Mouse (Mus musculus) ovary, postnatal 10 days (tissue): Measurements from ENCODE around the gene Ube2v1.
"Not testable (repeated sequence)": the region's sequence is repeated elsewhere in the genome, so short reads cannot be mapped to it uniquely, and the experiment has no call there.

ENCODE experiments used
- DNase-seq: peaks from one replicate; pipeline ENCODE4 v3.0.0; 2022; ENCODE audit warnings: low spot score

Ube2v1 gene

DNA sequence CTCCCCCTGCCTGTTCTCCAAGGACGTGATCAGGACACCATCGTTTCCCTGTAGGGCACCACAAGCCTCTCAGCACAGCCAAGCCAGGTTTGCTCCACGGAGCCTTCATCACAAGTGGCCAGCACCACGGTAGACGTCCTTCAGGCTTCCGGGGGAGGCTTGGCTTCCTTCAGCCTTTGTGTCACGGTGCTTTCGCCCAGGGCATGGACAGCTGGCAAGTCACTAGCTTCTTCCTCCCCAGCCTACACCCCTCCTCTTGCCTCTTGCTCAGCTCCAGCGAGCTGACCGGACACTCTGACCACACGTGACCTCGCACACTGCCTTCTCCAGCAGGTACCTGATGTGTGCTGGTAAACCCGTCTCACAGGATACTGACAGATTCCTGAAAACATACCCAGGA is 9.5 kb downstream of the Ube2v1 start:
- no peak for DNase-seq

GRCm38 (mm10) chr2:167621255-167622087 is 10.4 kb downstream of the Ube2v1 start:
- DNase-seq, result no peak

GRCm38 (mm10) chr2:167617472-167617871 is 14.4 kb downstream of the Ube2v1 start:
- no peak for DNase-seq

DNA sequence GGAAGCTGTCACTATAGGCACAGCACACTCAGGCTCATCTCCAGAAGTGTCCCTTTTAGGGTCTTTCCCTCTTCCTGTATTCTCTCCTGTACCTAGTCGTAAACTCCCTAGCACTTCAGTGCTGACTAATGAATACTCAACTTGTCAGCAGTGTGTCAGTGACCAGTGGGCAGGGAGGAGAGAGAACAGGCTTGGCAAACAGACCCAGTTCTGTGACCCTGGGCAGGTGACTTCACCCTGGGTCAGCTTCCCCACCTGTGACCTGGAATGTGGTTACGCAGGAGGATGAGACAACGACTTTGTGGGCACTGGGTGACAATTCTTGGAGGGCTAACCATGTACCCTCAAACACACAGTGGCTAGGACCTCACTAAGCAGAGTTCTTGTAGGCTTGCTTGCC is 14.9 kb downstream of the Ube2v1 start:
- no peak for DNase-seq

- DNase-seq, result not testable (repeated sequence)
Observed at GRCm38 (mm10) chr2:167613335-167613734, 18.6 kb downstream of the Ube2v1 start.

GRCm38 (mm10) chr2:167612122-167612521 is 19.8 kb downstream of the Ube2v1 start:
- no peak for DNase-seq

DNA sequence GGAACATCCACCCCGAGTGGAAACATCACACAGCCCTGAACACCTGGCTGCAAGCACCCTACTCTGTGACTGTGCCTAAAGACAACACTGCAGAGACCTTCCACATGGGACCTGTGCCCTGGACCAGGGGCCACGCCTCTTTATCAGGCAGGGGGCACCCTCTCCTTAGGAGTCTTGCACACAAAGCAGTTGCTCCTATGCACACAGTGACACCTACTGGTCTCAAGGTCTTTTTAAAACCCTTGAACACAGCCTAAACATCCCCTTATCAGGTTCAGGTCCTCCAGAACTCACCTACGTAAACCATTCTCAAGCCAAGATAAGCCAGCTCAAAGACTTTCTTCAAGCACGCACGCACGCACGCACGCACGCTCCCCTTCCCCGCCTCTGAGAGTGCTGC is 20.6 kb downstream of the Ube2v1 start:
- DNase-seq, result no peak

- no peak for DNase-seq
Observed at GRCm38 (mm10) chr2:167606745-167607123, 25.2 kb downstream of the Ube2v1 start.

- DNase-seq, result no peak
Observed at GRCm38 (mm10) chr2:167605817-167606744, 25.8 kb downstream of the Ube2v1 start.

GRCm38 (mm10) chr2:167605178-167605794 is 26.6 kb downstream of the Ube2v1 start:
- peak; percentile 82 for DNase-seq

- no peak for DNase-seq
Observed at GRCm38 (mm10) chr2:167602978-167603377, 28.9 kb downstream of the Ube2v1 start.

- no peak for DNase-seq
Observed at GRCm38 (mm10) chr2:167602364-167602763, 29.5 kb downstream of the Ube2v1 start.

DNA sequence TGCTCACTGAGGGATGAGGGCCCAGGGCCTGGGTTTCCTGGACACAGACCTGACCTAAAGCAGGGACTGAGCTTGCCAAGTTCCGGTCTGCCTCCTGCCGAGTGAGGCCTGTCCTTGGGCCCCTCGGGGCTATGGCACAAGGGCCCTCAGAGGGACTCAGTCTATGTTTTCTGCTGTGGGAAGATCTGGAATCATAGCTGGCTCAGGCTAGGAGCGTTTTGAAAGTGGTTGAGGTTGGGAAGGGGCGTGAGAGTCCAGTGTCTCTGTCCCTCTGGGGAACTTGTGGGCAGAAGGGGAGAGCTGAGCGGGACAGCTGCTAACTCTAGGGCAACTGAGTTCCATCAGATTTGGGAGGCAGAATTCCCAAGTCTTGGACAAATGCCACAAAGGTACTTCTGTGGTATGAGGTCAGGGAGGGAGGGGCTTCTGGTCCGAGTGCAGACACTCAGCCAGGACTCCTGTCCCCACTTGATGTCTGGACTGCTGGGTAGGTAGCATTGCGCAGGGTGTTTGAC is 31.4 kb downstream of the Ube2v1 start:
- DNase-seq, result no peak

GRCm38 (mm10) chr2:167599917-167600316 is 32.0 kb downstream of the Ube2v1 start:
- no peak for DNase-seq

GRCm38 (mm10) chr2:167599195-167599594 is 32.7 kb downstream of the Ube2v1 start:
- DNase-seq, result no peak

- no peak for DNase-seq
Observed at GRCm38 (mm10) chr2:167597492-167598186, 34.3 kb downstream of the Ube2v1 start.

GRCm38 (mm10) chr2:167596726-167597491 is 35.0 kb downstream of the Ube2v1 start:
- DNase-seq, result no peak

GRCm38 (mm10) chr2:167596262-167596661 is 35.6 kb downstream of the Ube2v1 start:
- no peak for DNase-seq

DNA sequence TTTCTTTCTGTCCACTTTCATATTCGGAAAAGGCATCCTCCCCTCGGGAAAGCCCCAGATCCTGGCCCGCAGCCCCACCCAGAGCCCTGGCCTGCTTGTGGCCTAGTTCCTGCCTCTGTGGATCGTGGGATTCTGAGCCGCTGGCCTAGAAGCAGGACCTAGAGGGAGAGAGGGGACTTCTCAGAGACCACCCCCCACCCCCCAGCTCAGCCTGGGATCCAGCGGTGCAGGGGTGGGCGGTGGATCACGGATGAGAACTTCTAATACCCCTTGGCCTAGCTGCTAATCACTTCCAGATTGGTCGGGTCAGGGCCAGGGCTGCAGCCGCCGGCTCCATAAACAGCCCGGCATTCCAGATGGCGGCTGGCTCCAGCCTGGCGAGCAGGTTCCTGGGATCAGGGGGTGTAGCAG is 36.1 kb downstream of the Ube2v1 start:
- no peak for DNase-seq

DNA sequence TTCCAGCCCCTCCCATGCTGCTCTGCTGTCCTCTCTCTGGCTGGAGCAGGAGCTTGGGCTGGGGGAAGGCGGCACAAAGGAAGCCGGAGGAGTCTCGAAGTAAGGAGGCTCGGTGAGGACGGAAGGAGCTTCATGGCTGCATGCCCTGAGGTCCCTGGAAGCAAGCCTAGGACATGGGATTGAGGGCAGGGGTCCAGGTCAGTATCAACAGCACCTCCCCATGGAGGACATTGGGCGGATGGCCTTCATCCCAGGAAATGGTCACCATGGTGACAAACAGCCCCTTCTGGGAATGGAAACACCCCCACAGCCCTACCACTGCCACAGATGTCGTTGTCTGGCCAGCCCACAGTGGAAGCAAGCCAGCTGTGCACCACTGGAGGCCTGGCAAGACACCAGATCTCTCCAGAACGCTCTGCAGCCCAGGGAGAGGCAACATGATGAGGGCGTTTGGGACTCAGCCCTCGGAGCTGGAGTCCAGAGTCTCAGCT is 37.4 kb downstream of the Ube2v1 start:
- DNase-seq, result peak; percentile 90
